Mouse (Mus musculus): ENCODE data around the gene Katnb1. TPM values are rescaled to one million over a fixed set of nuclear protein-coding genes. Genes with fewer than 3 reads are reported as not detected.

Gene Katnb1
- total and polyA plus RNA-seq, 3 experiments, result 9.8 to 19.8 (median 13.1) TPM

- H3K4me2 ChIP-seq (ENCODE audit: insufficient read depth, low read depth, poor library complexity, severe bottlenecking), result no peak overlapping the region
- peaks cover 51% of the 10 kb centered on the region for H3K27me3 ChIP-seq (replicated peaks)
- no peak overlapping the region for H3K27ac ChIP-seq (ENCODE audit: insufficient read depth, low read depth)
- H3K9me3 ChIP-seq (replicated peaks; ENCODE audit: low read length), result peaks cover 7% of the 10 kb centered on the region
- H3K36me3 ChIP-seq (replicated peaks in 1 of 2; ENCODE audit: control insufficient read depth in 1 of 2, insufficient read depth in 1 of 2, low read length in 1 of 2), result no peaks in the 10 kb centered on the region
- peaks cover 0 to 10% of the 10 kb centered on the region in 2 experiments; a peak in 2 of 4 replicates for H3K4me1 ChIP-seq (ENCODE audit: control insufficient read depth in 1 of 2, insufficient read depth in 2 of 2)
- TF ChIP-seq PAX5 (IDR thresholded peaks at IDR 0.05; ENCODE audit: low read length) (no peak), USF1 (IDR thresholded peaks at IDR 0.05; ENCODE audit: low read depth, low read length) (no peak), CHD1 (IDR thresholded peaks at IDR 0.05; ENCODE audit: low read depth, low read length) (no peak), NELFE (IDR thresholded peaks at IDR 0.05; ENCODE audit: low read depth, low read length) (no peak), MEF2A (IDR thresholded peaks at IDR 0.05; ENCODE audit: borderline replicate concordance, low read depth, low read length) (no peak), MAZ (IDR thresholded peaks at IDR 0.05; ENCODE audit: low read depth, low read length) (no peak)
- in situ Hi-C loops (cut with MboI; ENCODE audit: low pct_ligation_motif_present, low pct_unique_long_range_greater_than_20kb, low sequenced_read_pairs) (no loop called here), dilution Hi-C loops (cut with MboI; ENCODE audit: extremely low pct_ligation_motif_present, extremely low pct_unique_long_range_greater_than_20kb, low sequenced_read_pairs) (no loop called here)
- no peaks in the 10 kb centered on the region for H3K79me2 ChIP-seq (replicated peaks; ENCODE audit: control insufficient read depth, extremely low read depth, insufficient read depth, poor library complexity, severe bottlenecking)
- H3K9ac ChIP-seq (ENCODE audit: insufficient read depth, low read depth), result no peak overlapping the region
- no peak for DNase-seq (ENCODE audit: extremely low read depth)
- H3K4me3 ChIP-seq (replicated peaks in 1 of 3; ENCODE audit: low read depth in 2 of 3, low read length in 2 of 3, poor library complexity in 1 of 3), result no peak overlapping the region
These were observed 16.5 kb upstream of the Katnb1 start for GRCm38 (mm10) chr8:95064531-95064930.

DNA sequence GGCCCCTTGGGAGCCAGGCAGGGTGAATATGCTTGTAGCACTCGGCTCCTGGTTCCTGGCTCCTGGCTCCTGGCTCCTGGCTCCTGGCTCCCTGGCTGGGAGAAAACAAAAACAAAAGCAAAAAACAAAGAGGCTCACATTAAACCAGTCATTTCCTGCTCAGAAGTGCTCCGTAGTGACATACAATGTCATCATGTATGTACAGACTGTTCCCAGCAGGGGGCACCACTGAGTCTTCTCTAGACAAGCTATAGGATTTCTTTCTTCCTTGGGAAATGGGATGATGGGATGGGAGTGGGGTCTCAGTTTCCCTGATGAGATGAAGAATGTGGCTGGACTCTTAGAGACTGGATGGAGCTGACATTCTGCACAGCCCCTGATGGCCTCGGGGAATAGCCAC, 13.4 kb upstream of the Katnb1 start:
- Histone ChIP-seq H3K36me3 (replicated peaks in 1 of 2; ENCODE audit: control insufficient read depth in 1 of 2, insufficient read depth in 1 of 2, low read length in 1 of 2) (no peaks in the 10 kb centered on the region), H3K4me1 (ENCODE audit: control insufficient read depth in 1 of 2, insufficient read depth in 2 of 2) (peaks cover 0 to 10% of the 10 kb centered on the region in 2 experiments; a peak in 2 of 4 replicates), H3K9me3 (replicated peaks; ENCODE audit: low read length) (no peaks in the 10 kb centered on the region), H3K27me3 (replicated peaks) (peaks cover 68% of the 10 kb centered on the region), H3K4me3 (replicated peaks in 1 of 3; ENCODE audit: low read depth in 2 of 3, low read length in 2 of 3, poor library complexity in 1 of 3) (no peak overlapping the region), H3K9ac (ENCODE audit: insufficient read depth, low read depth) (no peak overlapping the region), H3K79me2 (replicated peaks; ENCODE audit: control insufficient read depth, extremely low read depth, insufficient read depth, poor library complexity, severe bottlenecking) (no peaks in the 10 kb centered on the region), H3K4me2 (ENCODE audit: insufficient read depth, low read depth, poor library complexity, severe bottlenecking) (peak overlapping the region; percentile 60; the same call in 1 of the 2 replicates), H3K27ac (ENCODE audit: insufficient read depth, low read depth) (no peak overlapping the region)
- no peak for TF ChIP-seq RCOR1 (conservative IDR thresholded peaks at IDR 0.05; ENCODE audit: low read depth, low read length)
- peak; percentile 15 for TF ChIP-seq RAD21 (IDR thresholded peaks at IDR 0.05; ENCODE audit: low read depth, low read length)
- TF ChIP-seq NRF1 (IDR thresholded peaks at IDR 0.05; ENCODE audit: low read depth, low read length), result no peak
- TF ChIP-seq SIN3A (IDR thresholded peaks at IDR 0.05; ENCODE audit: low read length), result no peak
- peak; percentile 55; the same call in 1 of the 2 replicates for TF ChIP-seq SMC3 (IDR thresholded peaks at IDR 0.05; ENCODE audit: low read depth, low read length)
- no peak for TF ChIP-seq ZNF384 (IDR thresholded peaks at IDR 0.05; ENCODE audit: low read depth, low read length)
- peak; percentile 65 to 74; a peak in 3 of 4 replicates for TF ChIP-seq CTCF (conservative IDR thresholded peaks at IDR 0.05 in 1 of 2, IDR thresholded peaks at IDR 0.05 in 1 of 2; ENCODE audit: low read depth in 2 of 2, low read length in 2 of 2)
- DNase-seq (ENCODE audit: extremely low read depth), result peak; percentile 66
- dilution Hi-C loops (cut with MboI; ENCODE audit: extremely low pct_ligation_motif_present, extremely low pct_unique_long_range_greater_than_20kb, low sequenced_read_pairs), result no loop called here
- in situ Hi-C loops (cut with MboI; ENCODE audit: low pct_ligation_motif_present, low pct_unique_long_range_greater_than_20kb, low sequenced_read_pairs), result no loop called here

- H3K4me1 ChIP-seq (ENCODE audit: control insufficient read depth in 1 of 2, insufficient read depth in 2 of 2), result 0 out of 4 replicates have a peak, but pooled peaks cover 0 to 6% of the 10 kb centered on the region in 2 experiments
- H3K27me3 ChIP-seq (replicated peaks), result peaks cover 76% of the 10 kb centered on the region
- no peak for TF ChIP-seq ZC3H11A (IDR thresholded peaks at IDR 0.05; ENCODE audit: low read depth, low read length)
- no peak for TF ChIP-seq ZKSCAN1 (IDR thresholded peaks at IDR 0.05; ENCODE audit: borderline replicate concordance, low read depth, low read length)
- no peak for TF ChIP-seq MAFK (IDR thresholded peaks at IDR 0.05; ENCODE audit: insufficient replicate concordance, low read length)
- TF ChIP-seq TCF12 (IDR thresholded peaks at IDR 0.05; ENCODE audit: low read depth, low read length), result no peak
- TF ChIP-seq CTCF (conservative IDR thresholded peaks at IDR 0.05 in 1 of 2, IDR thresholded peaks at IDR 0.05 in 1 of 2; ENCODE audit: low read depth in 2 of 2, low read length in 2 of 2), result no peak
- TF ChIP-seq NELFE (IDR thresholded peaks at IDR 0.05; ENCODE audit: low read depth, low read length), result no peak
- no peak for TF ChIP-seq KAT2A (IDR thresholded peaks at IDR 0.05; ENCODE audit: insufficient replicate concordance, low read length)
- TF ChIP-seq JUND (conservative IDR thresholded peaks at IDR 0.05; ENCODE audit: low read depth, low read length), result no peak
- no peak for TF ChIP-seq MXI1 (IDR thresholded peaks at IDR 0.05; ENCODE audit: low read depth, low read length)
- no peak for TF ChIP-seq IRF4 (IDR thresholded peaks at IDR 0.05; ENCODE audit: low read depth, low read length)
- no peak for TF ChIP-seq CHD2 (IDR thresholded peaks at IDR 0.05; ENCODE audit: low read length)
- dilution Hi-C loops (cut with MboI; ENCODE audit: extremely low pct_ligation_motif_present, extremely low pct_unique_long_range_greater_than_20kb, low sequenced_read_pairs), result no loop called here
- H3K27ac ChIP-seq (ENCODE audit: insufficient read depth, low read depth), result no peak overlapping the region
- H3K9ac ChIP-seq (ENCODE audit: insufficient read depth, low read depth), result no peak overlapping the region
- no peak overlapping the region for H3K4me3 ChIP-seq (replicated peaks in 1 of 3; ENCODE audit: low read depth in 2 of 3, low read length in 2 of 3, poor library complexity in 1 of 3)
- in situ Hi-C loops (cut with MboI; ENCODE audit: low pct_ligation_motif_present, low pct_unique_long_range_greater_than_20kb, low sequenced_read_pairs), result loop anchor here (10.0 to 25.0 kb wide), 2 partner anchors 131 to 137 kb away; partner anchors contain the start of gene Kifc3
- H3K4me2 ChIP-seq (ENCODE audit: insufficient read depth, low read depth, poor library complexity, severe bottlenecking), result no peak overlapping the region
- DNase-seq (ENCODE audit: extremely low read depth), result no peak
- no peaks in the 10 kb centered on the region for H3K79me2 ChIP-seq (replicated peaks; ENCODE audit: control insufficient read depth, extremely low read depth, insufficient read depth, poor library complexity, severe bottlenecking)
- H3K9me3 ChIP-seq (replicated peaks; ENCODE audit: low read length), result no peaks in the 10 kb centered on the region
- H3K36me3 ChIP-seq (replicated peaks in 1 of 2; ENCODE audit: control insufficient read depth in 1 of 2, insufficient read depth in 1 of 2, low read length in 1 of 2), result no peaks in the 10 kb centered on the region
These were observed 5.5 kb upstream of the Katnb1 start for GRCm38 (mm10) chr8:95075504-95075903.
